Mouse (Mus musculus): ENCODE measurements around the gene Rbm15.

GRCm38 (mm10) chr3:107286123-107286522 lies 47.4 kb downstream of the Rbm15 start:
- no peak for TF ChIP-seq CTCF (IDR thresholded peaks at IDR 0.05)
- TF ChIP-seq EP300 (IDR thresholded peaks at IDR 0.05) = no peak

Measured in lung, postnatal 0 days (tissue).